Mouse (Mus musculus) embryonic facial prominence, embryonic 12.5 days (tissue): ENCODE results near the gene A1cf. TPM values are rescaled to one million over a fixed set of nuclear protein-coding genes. Genes with fewer than 3 reads are reported as not detected.

Experiments used
- ATAC-seq: fragments of 200-750 bp; cut with Nextera tagmentation; 2 replicates; pipeline ENCODE4 v1.8.0; 2017; ENCODE audit not compliant: insufficient number of reproducible peaks, insufficient read depth, low FRiP score, low TSS enrichment
- H3K27ac ChIP-seq: fragments of 300-500 bp; sonication (generic); 2 replicates; pipeline ENCODE4 v1.5.1; 2016; ENCODE audit warnings: mild to moderate bottlenecking
- H3K27me3 ChIP-seq: fragments of 300-500 bp; sonication (generic); 2 replicates; pipeline ENCODE4 v1.6.1; 2016; ENCODE audit warnings: mild to moderate bottlenecking, moderate library complexity
- H3K36me3 ChIP-seq: fragments of 300-500 bp; sonication (generic); 2 replicates; pipeline ENCODE4 v1.6.1; 2016; ENCODE audit warnings: mild to moderate bottlenecking
- H3K4me1 ChIP-seq: fragments of 300-500 bp; sonication (generic); 2 replicates; pipeline ENCODE4 v1.6.1; 2016
- H3K4me2 ChIP-seq: fragments of 300-500 bp; sonication (generic); replicated peaks from 2 replicates; pipeline ENCODE4 v1.6.1; 2016; ENCODE audit warnings: mild to moderate bottlenecking, moderate library complexity
- H3K4me3 ChIP-seq: fragments of 300-500 bp; sonication (generic); 2 replicates; pipeline ENCODE4 v1.5.1; 2016; ENCODE audit warnings: mild to moderate bottlenecking
- H3K9ac ChIP-seq: fragments of 300-500 bp; sonication (generic); 2 replicates; pipeline ENCODE4 v1.6.1; 2016; ENCODE audit warnings: mild to moderate bottlenecking, moderate library complexity
- H3K9me3 ChIP-seq: fragments of 300-500 bp; sonication (generic); 2 replicates; pipeline ENCODE4 v1.6.1; 2016; ENCODE audit warnings: mild to moderate bottlenecking, moderate library complexity
- WGBS: fragments of 180-500 bp; shearing (Covaris S2); methylation state at CpG from one replicate; pipeline ENCODE4 v1.1.7; 2016; 5-methylcytosine and 5-hydroxymethylcytosine counted together
- polyA plus RNA-seq: library from polyadenylated mRNA; unstranded; fragments of >200 nt; fragmentation: Nextera tagmentation; extraction: Ambion mirVana; gene quantifications from 2 replicates; pipeline ENCODE4 v1.2.1, GENCODE M21; 2016

The A1cf gene
- polyA plus RNA-seq: not detected in 2 replicates

- WGBS: 83% methylated on average over 7 of the region's 7 CpGs
- H3K9me3 ChIP-seq: no peaks in the 10 kb centered on the region
- no peak for ATAC-seq
- H3K4me3 ChIP-seq: no peak within 1 kb of the TSS
- no peak within 1 kb of the TSS for H3K27ac ChIP-seq
- no peaks in the 10 kb centered on the region for H3K36me3 ChIP-seq
- no peak within 1 kb of the TSS for H3K9ac ChIP-seq
- H3K4me2 ChIP-seq: no peak within 1 kb of the TSS
- no peaks in the 10 kb centered on the region for H3K4me1 ChIP-seq
- H3K27me3 ChIP-seq: no peaks in the 10 kb centered on the region
Observed at GRCm38 (mm10) chr19:31868521-31868920, at the start of gene A1cf. TSS of gene A1cf (plus strand) at chr19:31868764.

- Histone ChIP-seq H3K4me2 (no peak overlapping the region), H3K27me3 (no peaks in the 10 kb centered on the region), H3K36me3 (no peaks in the 10 kb centered on the region), H3K9me3 (no peaks in the 10 kb centered on the region), H3K4me3 (no peak overlapping the region), H3K4me1 (no peaks in the 10 kb centered on the region), H3K27ac (no peak overlapping the region), H3K9ac (no peak overlapping the region)
- 90% methylated on average over 5 of the region's 5 CpGs for WGBS
- no peak for ATAC-seq
Observed at GRCm38 (mm10) chr19:31834250-31834649, 34.3 kb upstream of the A1cf start.

GRCm38 (mm10) chr19:31861909-31862308 lies 6.7 kb upstream of the A1cf start:
- no peak overlapping the region for H3K27ac ChIP-seq
- no peak for ATAC-seq
- H3K9me3 ChIP-seq: no peaks in the 10 kb centered on the region
- no peak overlapping the region for H3K9ac ChIP-seq
- H3K4me3 ChIP-seq: no peak overlapping the region
- H3K36me3 ChIP-seq: no peaks in the 10 kb centered on the region
- WGBS: 71% methylated on average over 3 of the region's 3 CpGs
- no peaks in the 10 kb centered on the region for H3K4me1 ChIP-seq
- no peaks in the 10 kb centered on the region for H3K27me3 ChIP-seq
- no peak overlapping the region for H3K4me2 ChIP-seq

- Histone ChIP-seq H3K9me3 (no peaks in the 10 kb centered on the region), H3K4me2 (no peak overlapping the region), H3K9ac (no peak overlapping the region), H3K4me3 (no peak overlapping the region), H3K4me1 (no peaks in the 10 kb centered on the region), H3K27ac (no peak overlapping the region), H3K27me3 (no peaks in the 10 kb centered on the region), H3K36me3 (no peaks in the 10 kb centered on the region)
- 76% methylated on average over 6 of the region's 6 CpGs for WGBS
- no peak for ATAC-seq
Observed at GRCm38 (mm10) chr19:31862512-31863249, 5.9 kb upstream of the A1cf start.

GRCm38 (mm10) chr19:31865451-31865850 lies 3.1 kb upstream of the A1cf start:
- no peak overlapping the region for H3K27ac ChIP-seq
- WGBS: 88% methylated on average over 4 of the region's 4 CpGs
- H3K4me3 ChIP-seq: no peak overlapping the region
- H3K9ac ChIP-seq: no peak overlapping the region
- no peak for ATAC-seq
- H3K36me3 ChIP-seq: no peaks in the 10 kb centered on the region
- no peaks in the 10 kb centered on the region for H3K27me3 ChIP-seq
- H3K4me1 ChIP-seq: no peaks in the 10 kb centered on the region
- no peak overlapping the region for H3K4me2 ChIP-seq
- H3K9me3 ChIP-seq: no peaks in the 10 kb centered on the region

- Histone ChIP-seq H3K4me2 (no peak overlapping the region), H3K27me3 (no peaks in the 10 kb centered on the region), H3K4me1 (no peaks in the 10 kb centered on the region), H3K4me3 (no peak overlapping the region), H3K9ac (no peak overlapping the region), H3K36me3 (no peaks in the 10 kb centered on the region), H3K27ac (no peak overlapping the region), H3K9me3 (no peaks in the 10 kb centered on the region)
- no peak for ATAC-seq
- WGBS: 83% methylated on average over 4 of the region's 4 CpGs
Observed at GRCm38 (mm10) chr19:31868076-31868475, 488 bp upstream of the A1cf start.

GRCm38 (mm10) chr19:31868971-31869370 lies 407 bp downstream of the A1cf start:
- H3K4me2 ChIP-seq: no peak overlapping the region
- WGBS: 86% methylated on average over 6 of the region's 6 CpGs
- no peak overlapping the region for H3K27ac ChIP-seq
- no peaks in the 10 kb centered on the region for H3K36me3 ChIP-seq
- no peak overlapping the region for H3K4me3 ChIP-seq
- ATAC-seq: no peak
- H3K4me1 ChIP-seq: no peaks in the 10 kb centered on the region
- H3K9ac ChIP-seq: no peak overlapping the region
- H3K27me3 ChIP-seq: no peaks in the 10 kb centered on the region
- no peaks in the 10 kb centered on the region for H3K9me3 ChIP-seq

- no peaks in the 10 kb centered on the region for H3K36me3 ChIP-seq
- no peak overlapping the region for H3K4me2 ChIP-seq
- no peak overlapping the region for H3K27ac ChIP-seq
- H3K9me3 ChIP-seq: no peaks in the 10 kb centered on the region
- H3K9ac ChIP-seq: no peak overlapping the region
- no peak overlapping the region for H3K4me3 ChIP-seq
- no peaks in the 10 kb centered on the region for H3K27me3 ChIP-seq
- 76% methylated on average over 2 of the region's 2 CpGs for WGBS
- ATAC-seq: no peak
- no peaks in the 10 kb centered on the region for H3K4me1 ChIP-seq
Observed at GRCm38 (mm10) chr19:31871377-31871776, 2.8 kb downstream of the A1cf start.

- no peak overlapping the region for H3K27ac ChIP-seq
- H3K4me1 ChIP-seq: no peaks in the 10 kb centered on the region
- no peaks in the 10 kb centered on the region for H3K36me3 ChIP-seq
- H3K4me3 ChIP-seq: no peak overlapping the region
- 79% methylated on average over 4 of the region's 4 CpGs for WGBS
- H3K9ac ChIP-seq: no peak overlapping the region
- no peak overlapping the region for H3K4me2 ChIP-seq
- H3K27me3 ChIP-seq: no peaks in the 10 kb centered on the region
- ATAC-seq: no peak
- H3K9me3 ChIP-seq: no peaks in the 10 kb centered on the region
Observed at GRCm38 (mm10) chr19:31877968-31878367, 9.4 kb downstream of the A1cf start.

- H3K27me3 ChIP-seq: no peaks in the 10 kb centered on the region
- 73% methylated on average over 4 of the region's 4 CpGs for WGBS
- H3K36me3 ChIP-seq: no peaks in the 10 kb centered on the region
- no peak overlapping the region for H3K4me2 ChIP-seq
- H3K9me3 ChIP-seq: no peaks in the 10 kb centered on the region
- H3K4me3 ChIP-seq: no peak overlapping the region
- no peaks in the 10 kb centered on the region for H3K4me1 ChIP-seq
- no peak for ATAC-seq
- H3K9ac ChIP-seq: no peak overlapping the region
- no peak overlapping the region for H3K27ac ChIP-seq
Observed at GRCm38 (mm10) chr19:31884594-31884993, 16.0 kb downstream of the A1cf start.

GRCm38 (mm10) chr19:31887275-31887674 lies 18.7 kb downstream of the A1cf start:
- Histone ChIP-seq H3K9me3 (no peaks in the 10 kb centered on the region), H3K36me3 (no peaks in the 10 kb centered on the region), H3K4me3 (no peak overlapping the region), H3K9ac (no peak overlapping the region), H3K27ac (no peak overlapping the region), H3K4me2 (no peak overlapping the region), H3K4me1 (no peaks in the 10 kb centered on the region), H3K27me3 (no peaks in the 10 kb centered on the region)
- no peak for ATAC-seq
- 92% methylated on average over 2 of the region's 2 CpGs for WGBS

- ATAC-seq: no peak
- Histone ChIP-seq H3K4me3 (no peak overlapping the region), H3K9me3 (no peaks in the 10 kb centered on the region), H3K4me1 (no peaks in the 10 kb centered on the region), H3K36me3 (no peaks in the 10 kb centered on the region), H3K9ac (no peak overlapping the region), H3K4me2 (no peak overlapping the region), H3K27me3 (no peaks in the 10 kb centered on the region), H3K27ac (no peak overlapping the region)
- 71% methylated on average over 4 of the region's 4 CpGs for WGBS
Observed at GRCm38 (mm10) chr19:31889988-31890387, 21.4 kb downstream of the A1cf start.
